Mouse (Mus musculus) heart, embryonic 16.5 days (tissue): ENCODE measurements around the gene Ppif. TPM values are rescaled to one million over a fixed set of nuclear protein-coding genes. Genes with fewer than 3 reads are reported as not detected.

ENCODE experiments used
- ATAC-seq: fragments of 200-750 bp; cut with Nextera tagmentation; replicated peaks from 2 replicates; pipeline ENCODE4 v1.8.0; 2017; ENCODE audit warnings: moderate number of reproducible peaks; ENCODE audit not compliant: insufficient read depth, low FRiP score; ENCODE audit errors: extremely low read depth
- H3K27ac ChIP-seq: fragments of 300-500 bp; sonication (generic); 2 replicates; pipeline ENCODE4 v1.5.1; 2014; ENCODE audit warnings: mild to moderate bottlenecking, low read length, control low read depth, moderate library complexity
- H3K27me3 ChIP-seq: fragments of 300-500 bp; sonication (generic); 2 replicates; pipeline ENCODE4 v1.6.1; 2014; ENCODE audit warnings: low read length, mixed read lengths; ENCODE audit not compliant: control insufficient read depth, insufficient read depth
- H3K36me3 ChIP-seq: fragments of 300-500 bp; sonication (generic); 2 replicates; pipeline ENCODE4 v1.6.1; 2014; ENCODE audit not compliant: control insufficient read depth, insufficient read depth
- H3K4me1 ChIP-seq: fragments of 300-500 bp; sonication (generic); 2 replicates; pipeline ENCODE4 v1.6.1; 2014; ENCODE audit warnings: low read length, mixed read lengths; ENCODE audit not compliant: control insufficient read depth, insufficient read depth
- H3K4me2 ChIP-seq: fragments of 300-500 bp; sonication (generic); 2 replicates; pipeline ENCODE4 v1.6.1; 2014; ENCODE audit warnings: low read depth, mild to moderate bottlenecking, control low read depth, low read length
- H3K4me3 ChIP-seq: fragments of 300-500 bp; sonication (generic); 2 replicates; pipeline ENCODE4 v1.5.1; 2014; ENCODE audit warnings: mild to moderate bottlenecking, control low read depth, low read length
- H3K9ac ChIP-seq: fragments of 300-500 bp; sonication (generic); 2 replicates; pipeline ENCODE4 v1.6.1; 2014; ENCODE audit warnings: low read length, control low read depth
- H3K9me3 ChIP-seq: fragments of 300-500 bp; sonication (generic); replicated peaks from 2 replicates; pipeline ENCODE4 v1.6.1; 2016; ENCODE audit warnings: low read length; ENCODE audit not compliant: control insufficient read depth
- WGBS: fragments of 180-500 bp; shearing (Covaris S2); extraction: QIAGEN DNeasy Blood & Tissue Kit; methylation state at CpG from one replicate; pipeline ENCODE4 v1.1.7; 2014; 5-methylcytosine and 5-hydroxymethylcytosine counted together
- polyA plus RNA-seq: library from polyadenylated mRNA; unstranded; fragments of >200 nt; fragmentation: Nextera tagmentation; extraction: Ambion mirVana; gene quantifications from 2 replicates; pipeline ENCODE4 v1.2.1, GENCODE M21; 2015

Gene Ppif
- polyA plus RNA-seq, 1 experiment from 2014 or later: 121 TPM

DNA sequence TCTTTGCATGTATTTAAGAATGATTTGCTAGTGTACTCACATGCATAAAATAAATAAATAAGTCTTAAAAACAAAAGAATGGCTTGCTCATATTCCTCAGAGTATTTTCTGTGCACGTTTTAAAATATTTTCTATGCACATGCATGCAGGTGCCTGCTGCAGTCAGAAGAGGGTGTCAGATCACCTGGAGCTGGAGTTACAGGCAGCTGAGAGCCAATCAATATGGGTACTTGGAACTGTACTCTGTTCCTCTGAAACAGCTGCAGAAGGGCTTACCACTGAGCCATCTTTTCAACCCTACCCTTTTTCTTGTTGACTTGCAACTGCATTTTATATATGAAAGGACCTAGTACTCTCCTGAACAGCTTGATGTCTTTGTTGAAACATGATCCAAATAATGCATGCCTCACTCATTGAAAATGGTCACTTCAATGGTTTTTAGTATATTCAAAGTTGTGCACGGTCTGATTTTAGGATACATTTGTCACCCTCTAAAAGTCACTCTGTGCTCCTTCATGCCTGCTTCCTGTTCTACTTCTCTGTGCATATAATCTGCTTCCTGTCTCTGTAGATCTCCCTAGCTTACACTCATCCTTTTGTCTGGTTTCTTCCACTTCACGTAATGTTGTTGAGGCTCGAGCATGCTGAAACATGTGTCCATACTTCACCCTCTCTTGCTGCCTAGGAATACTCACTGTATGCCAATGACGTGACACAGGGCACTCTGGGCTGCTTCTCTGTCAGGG lies 27.2 kb downstream of the Ppif start:
- ATAC-seq: no peak
- Histone ChIP-seq H3K27ac (no peak overlapping the region), H3K4me3 (no peak overlapping the region), H3K27me3 (no peaks in the 10 kb centered on the region), H3K36me3 (peaks cover 15% of the 10 kb centered on the region), H3K4me2 (no peak overlapping the region), H3K9me3 (no peaks in the 10 kb centered on the region), H3K9ac (no peak overlapping the region), H3K4me1 (peaks cover 37% of the 10 kb centered on the region)
- 84% methylated on average over 5 of the region's 5 CpGs for WGBS

GRCm38 (mm10) chr14:25725032-25725497 lies 31.1 kb downstream of the Ppif start:
- H3K4me3 ChIP-seq: no peak overlapping the region
- H3K27me3 ChIP-seq: no peaks in the 10 kb centered on the region
- no peak overlapping the region for H3K4me2 ChIP-seq
- WGBS: 60% methylated on average over 11 of the region's 11 CpGs
- peak overlapping the region; percentile 76 for H3K27ac ChIP-seq
- no peaks in the 10 kb centered on the region for H3K9me3 ChIP-seq
- peak overlapping the region; percentile 52 for H3K9ac ChIP-seq
- H3K4me1 ChIP-seq: peaks cover 31% of the 10 kb centered on the region
- ATAC-seq: peak; percentile 63
- H3K36me3 ChIP-seq: peaks cover 11% of the 10 kb centered on the region

- Histone ChIP-seq H3K27ac (peak overlapping the region; percentile 76), H3K9me3 (no peaks in the 10 kb centered on the region), H3K36me3 (peaks cover 9% of the 10 kb centered on the region), H3K27me3 (no peaks in the 10 kb centered on the region), H3K4me2 (no peak overlapping the region), H3K4me1 (peaks cover 31% of the 10 kb centered on the region), H3K4me3 (no peak overlapping the region), H3K9ac (no peak overlapping the region; the same call in 1 of the 2 replicates)
- WGBS: 38% methylated on average over 4 of the region's 4 CpGs
- ATAC-seq: 0 out of 2 replicates have a peak, but pooled peaks have one; percentile 29
These were observed 31.7 kb downstream of the Ppif start for GRCm38 (mm10) chr14:25725690-25726089.

- H3K27ac ChIP-seq: peak overlapping the region; percentile 76
These were observed 32.5 kb downstream of the Ppif start for GRCm38 (mm10) chr14:25726226-25727148.

GRCm38 (mm10) chr14:25727149-25727510 lies 33.2 kb downstream of the Ppif start:
- no peak overlapping the region; the same call in 1 of the 2 replicates for H3K9ac ChIP-seq
- WGBS: 75% methylated on average over 5 of the region's 5 CpGs
- H3K27ac ChIP-seq: peak overlapping the region; percentile 16; the same call in 1 of the 2 replicates
- H3K27me3 ChIP-seq: no peaks in the 10 kb centered on the region
- H3K4me2 ChIP-seq: no peak overlapping the region
- no peak for ATAC-seq
- H3K9me3 ChIP-seq: no peaks in the 10 kb centered on the region
- 0 out of 2 replicates have a peak, but pooled peaks cover 2% of the 10 kb centered on the region for H3K36me3 ChIP-seq
- peaks cover 29% of the 10 kb centered on the region for H3K4me1 ChIP-seq
- no peak overlapping the region for H3K4me3 ChIP-seq

More at GRCm38 (mm10) chr14:25726226-25727148, 32.5 kb downstream of the Ppif start:
- Histone ChIP-seq H3K9me3 (no peaks in the 10 kb centered on the region), H3K4me1 (peaks cover 29% of the 10 kb centered on the region), H3K36me3 (peaks cover 3% of the 10 kb centered on the region), H3K4me3 (no peak overlapping the region), H3K4me2 (no peak overlapping the region), H3K9ac (no peak overlapping the region; the same call in 1 of the 2 replicates), H3K27me3 (no peaks in the 10 kb centered on the region)
- WGBS: 49% methylated on average over 20 of the region's 20 CpGs
- no peak; the same call in 1 of the 2 replicates for ATAC-seq

DNA sequence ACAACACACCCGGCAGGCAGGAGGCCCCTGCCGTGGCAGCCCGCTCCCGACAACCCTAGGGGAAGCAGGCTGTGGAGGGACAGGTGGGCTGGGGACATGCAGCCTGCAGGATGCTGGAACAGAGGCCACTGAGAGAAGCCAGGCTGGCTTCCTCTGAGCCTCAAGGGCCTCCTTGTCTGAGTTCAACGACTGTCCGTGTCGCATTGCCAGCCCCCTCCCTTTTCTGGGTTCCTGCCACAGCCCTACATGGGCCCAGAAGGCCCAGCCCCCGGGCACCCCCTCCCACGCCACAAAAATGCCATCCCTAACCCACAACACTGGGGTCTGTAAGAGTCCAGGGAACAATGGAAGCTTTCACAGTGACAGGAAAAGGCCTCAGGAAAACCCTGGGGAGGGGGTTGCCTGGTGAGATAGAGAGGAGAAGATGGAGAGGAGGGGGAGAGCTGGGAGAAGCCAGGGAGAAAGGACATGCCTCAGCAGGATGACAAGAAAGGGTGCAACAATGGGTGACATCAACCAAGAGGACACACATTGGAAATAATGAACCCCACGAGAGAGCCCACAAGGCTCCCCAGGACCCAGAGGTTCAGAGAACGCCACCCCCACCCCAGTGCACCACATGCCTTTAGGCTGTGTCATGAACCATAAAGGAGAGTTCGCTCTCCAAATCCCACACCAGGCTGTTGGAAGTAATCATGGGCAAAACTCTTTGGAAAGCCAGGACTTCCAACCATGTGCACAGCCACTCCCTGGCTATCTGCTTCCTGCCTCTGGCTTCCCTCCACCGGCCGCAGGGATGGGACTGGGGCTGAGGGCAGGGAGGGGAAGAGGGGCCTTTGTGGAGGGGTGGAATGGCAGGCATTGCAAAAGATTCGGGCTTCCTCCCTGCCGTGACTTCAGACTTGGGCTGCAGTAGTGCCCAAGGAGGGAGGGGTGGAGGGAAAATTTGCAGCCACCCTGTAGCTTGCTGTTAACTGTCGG lies 41.1 kb downstream of the Ppif start:
- H3K27me3 ChIP-seq: no peaks in the 10 kb centered on the region
- H3K4me3 ChIP-seq: no peak overlapping the region
- 0 out of 2 replicates have a peak, but pooled peaks cover 5% of the 10 kb centered on the region for H3K36me3 ChIP-seq
- peak overlapping the region; percentile 98 for H3K27ac ChIP-seq
- WGBS: 33% methylated on average over 17 of the region's 17 CpGs
- peak overlapping the region; percentile 61 for H3K9ac ChIP-seq
- peak; percentile 31 for ATAC-seq
- H3K9me3 ChIP-seq: no peaks in the 10 kb centered on the region
- peaks cover 56% of the 10 kb centered on the region for H3K4me1 ChIP-seq
- H3K4me2 ChIP-seq: no peak overlapping the region

GRCm38 (mm10) chr14:25736140-25736539 lies 42.2 kb downstream of the Ppif start:
- H3K27me3 ChIP-seq: no peaks in the 10 kb centered on the region
- peak overlapping the region; percentile 30 for H3K4me2 ChIP-seq
- peak overlapping the region; percentile 61 for H3K9ac ChIP-seq
- H3K4me3 ChIP-seq: no peak overlapping the region
- WGBS: 55% methylated on average over 3 of the region's 3 CpGs
- peak overlapping the region; percentile 98 for H3K27ac ChIP-seq
- H3K36me3 ChIP-seq: peaks cover 5% of the 10 kb centered on the region; the same call in 1 of the 2 replicates
- ATAC-seq: no peak
- no peaks in the 10 kb centered on the region for H3K9me3 ChIP-seq
- peaks cover 60% of the 10 kb centered on the region for H3K4me1 ChIP-seq

DNA sequence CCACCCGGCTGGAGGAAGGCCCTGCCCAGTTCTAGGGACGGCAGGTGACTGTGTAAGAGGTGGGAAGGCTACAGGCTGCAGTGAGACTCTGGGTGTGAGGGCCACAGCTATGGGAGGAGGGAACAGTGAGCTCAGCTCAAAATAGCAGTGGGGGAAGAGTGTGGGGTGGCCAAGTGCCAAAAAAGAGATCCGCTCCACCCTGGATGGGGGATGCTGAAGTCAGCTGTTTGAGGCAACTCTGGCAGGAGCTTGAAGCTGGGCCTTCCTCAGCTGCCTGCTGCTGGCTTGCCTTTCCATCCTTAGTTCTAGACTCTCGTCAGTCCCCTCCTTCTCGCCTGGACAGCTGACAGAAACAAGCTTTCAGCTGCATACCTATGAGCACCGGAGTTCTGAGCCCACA lies 42.6 kb downstream of the Ppif start:
- no peaks in the 10 kb centered on the region for H3K9me3 ChIP-seq
- H3K4me2 ChIP-seq: peak overlapping the region; percentile 30
- H3K27me3 ChIP-seq: no peaks in the 10 kb centered on the region
- H3K4me1 ChIP-seq: peaks cover 61% of the 10 kb centered on the region
- H3K27ac ChIP-seq: peak overlapping the region; percentile 98
- 13% methylated on average over 6 of the region's 6 CpGs for WGBS
- peaks cover 8% of the 10 kb centered on the region; the same call in 1 of the 2 replicates for H3K36me3 ChIP-seq
- peak overlapping the region; percentile 61 for H3K9ac ChIP-seq
- no peak overlapping the region for H3K4me3 ChIP-seq
- peak; percentile 85 for ATAC-seq
